Comparison of ENCODE assay signal across 8 mouse cellular contexts in genomic region chr9:31030532-31031413, GRCm38 (mm10). TPM values are rescaled to one million over a fixed set of nuclear protein-coding genes. Genes with fewer than 3 reads are reported as not detected.
DNase-seq lines count a peak whose midpoint lies in the region; ATAC-seq lines count a peak whose summit lies in the region.

Gene Zbtb44 (plus strand): TSS chr9:31030644.

- peak within 1 kb of the TSS; percentile 89 for H3K9ac ChIP-seq in kidney, embryonic 15.5 days
- peak within 1 kb of the TSS; percentile 88 for H3K9ac ChIP-seq in liver, embryonic 15.5 days
- H3K9ac ChIP-seq in neural tube, embryonic 15.5 days (replicated peaks), result peak within 1 kb of the TSS; percentile 88

- H3K4me3 ChIP-seq in embryonic facial prominence, embryonic 10.5 days, result peak within 1 kb of the TSS; percentile 75
- H3K4me3 ChIP-seq in kidney, embryonic 15.5 days (replicated peaks), result peak within 1 kb of the TSS; percentile 86
- peak within 1 kb of the TSS; percentile 81 for H3K4me3 ChIP-seq in liver, embryonic 15.5 days (replicated peaks)
- peak within 1 kb of the TSS; percentile 83 for H3K4me3 ChIP-seq in neural tube, embryonic 15.5 days (replicated peaks)

- peaks cover 14% of the 10 kb centered on the region for H3K36me3 ChIP-seq in embryonic facial prominence, embryonic 10.5 days (replicated peaks)
- no peaks in the 10 kb centered on the region; the same call in 1 of the 2 replicates for H3K36me3 ChIP-seq in kidney, embryonic 15.5 days
- peaks cover 4% of the 10 kb centered on the region; the same call in 1 of the 2 replicates for H3K36me3 ChIP-seq in liver, embryonic 15.5 days (replicated peaks)
- no peaks in the 10 kb centered on the region for H3K36me3 ChIP-seq in neural tube, embryonic 15.5 days

- peak within 1 kb of the TSS; percentile 88 for H3K4me2 ChIP-seq in kidney, embryonic 15.5 days
- H3K4me2 ChIP-seq in liver, embryonic 15.5 days, result peak within 1 kb of the TSS; percentile 94
- H3K4me2 ChIP-seq in neural tube, embryonic 15.5 days, result peak within 1 kb of the TSS; percentile 84

- peak; percentile 84 for DNase-seq in CD4-positive helper T cell, adult 2 months (ENCODE audit: low read depth, low spot score)
- peak; percentile 88 for DNase-seq in ZHBTc4 (ENCODE audit: low read depth, low spot score)
- no peak for DNase-seq in embryonic facial prominence, embryonic 10.5 days (ENCODE audit: low spot score)
- DNase-seq in urinary bladder, postnatal 10 days (ENCODE audit: low spot score), result peak; percentile 29

- WGBS in embryonic facial prominence, embryonic 10.5 days, result under 1% methylated on average over 76 of the region's 79 CpGs
- WGBS in kidney, embryonic 15.5 days, result 0% methylated on average over 58 of the region's 79 CpGs
- under 1% methylated on average over 70 of the region's 79 CpGs for WGBS in liver, embryonic 15.5 days (ENCODE audit: insufficient replicate concordance)
- under 1% methylated on average over 50 of the region's 79 CpGs for WGBS in neural tube, embryonic 15.5 days

- no peaks in the 10 kb centered on the region for H3K9me3 ChIP-seq in embryonic facial prominence, embryonic 10.5 days
- H3K9me3 ChIP-seq in kidney, embryonic 15.5 days (replicated peaks), result no peaks in the 10 kb centered on the region
- H3K9me3 ChIP-seq in liver, embryonic 15.5 days (replicated peaks), result no peaks in the 10 kb centered on the region
- no peaks in the 10 kb centered on the region for H3K9me3 ChIP-seq in neural tube, embryonic 15.5 days (replicated peaks)

- H3K4me1 ChIP-seq in embryonic facial prominence, embryonic 10.5 days, result peaks cover 23% of the 10 kb centered on the region
- H3K4me1 ChIP-seq in kidney, embryonic 15.5 days, result peaks cover 12% of the 10 kb centered on the region
- peaks cover 22% of the 10 kb centered on the region for H3K4me1 ChIP-seq in liver, embryonic 15.5 days (replicated peaks)
- H3K4me1 ChIP-seq in neural tube, embryonic 15.5 days, result peaks cover 20% of the 10 kb centered on the region

- peak; percentile 69 for ATAC-seq in granulocyte monocyte progenitor cell, adult 5-6 weeks (replicated peaks; ENCODE audit: poor library complexity, severe bottlenecking)
- ATAC-seq in kidney, embryonic 15.5 days (replicated peaks; ENCODE audit: low FRiP score), result peak; percentile 92
- ATAC-seq in liver, embryonic 15.5 days (ENCODE audit: insufficient read depth), result peak; percentile 87
- ATAC-seq in neural tube, embryonic 15.5 days (ENCODE audit: low FRiP score), result peak; percentile 90

- peak within 1 kb of the TSS; percentile 99 for H3K27ac ChIP-seq in embryonic facial prominence, embryonic 10.5 days (replicated peaks)
- peak within 1 kb of the TSS; percentile 97 for H3K27ac ChIP-seq in kidney, embryonic 15.5 days
- H3K27ac ChIP-seq in liver, embryonic 15.5 days (replicated peaks), result peak within 1 kb of the TSS; percentile 97
- H3K27ac ChIP-seq in neural tube, embryonic 15.5 days (replicated peaks), result peak within 1 kb of the TSS; percentile 93

- no peaks in the 10 kb centered on the region for H3K27me3 ChIP-seq in embryonic facial prominence, embryonic 10.5 days (replicated peaks; ENCODE audit: low read depth, poor library complexity, severe bottlenecking)
- no peaks in the 10 kb centered on the region for H3K27me3 ChIP-seq in kidney, embryonic 15.5 days
- H3K27me3 ChIP-seq in liver, embryonic 15.5 days, result no peaks in the 10 kb centered on the region
- H3K27me3 ChIP-seq in neural tube, embryonic 15.5 days (replicated peaks), result no peaks in the 10 kb centered on the region

RNA-seq across cellular contexts. Expression of gene Zbtb44, which starts in this region (rescaled TPM):
- polyA plus RNA-seq in embryonic facial prominence, embryonic 10.5 days (2016; fragmentation: Nextera tagmentation; extraction: Ambion mirVana), result 4.5 and 5.0 TPM in 2 replicates
- total RNA-seq in granulocyte monocyte progenitor cell, adult 5-6 weeks (2014; fragmentation: Nextera tagmentation), result 35.6 and 40.1 TPM in 2 replicates
- total RNA-seq in granulocyte monocyte progenitor cell, adult 5-6 weeks (2017), result 29.5 and 32.4 TPM in 2 replicates
- polyA plus RNA-seq in kidney, embryonic 15.5 days (2015; fragmentation: Nextera tagmentation; extraction: Ambion mirVana), result 7.5 and 7.6 TPM in 2 replicates
- polyA plus RNA-seq in liver, embryonic 15.5 days (2015; fragmentation: Nextera tagmentation; extraction: Ambion mirVana), result 7.2 and 7.7 TPM in 2 replicates
- polyA plus RNA-seq in neural tube, embryonic 15.5 days (2015; fragmentation: Nextera tagmentation; extraction: Ambion mirVana), result 3.5 and 5.1 TPM in 2 replicates
